Mouse (Mus musculus) CH12.LX (cell line): ENCODE data around the gene Adcy4. TPM values are rescaled to one million over a fixed set of nuclear protein-coding genes. Genes with fewer than 3 reads are reported as not detected.

ENCODE experiments used
- DNase-seq: peaks from one replicate; pipeline ENCODE4 v3.0.0-alpha.2; 2013; ENCODE audit errors: extremely low read depth
- H3K27ac ChIP-seq: 2 replicates; pipeline ENCODE4 v1.5.1; 2012; ENCODE audit warnings: low read depth, mild to moderate bottlenecking, control low read depth, moderate library complexity; ENCODE audit not compliant: insufficient read depth
- H3K27me3 ChIP-seq: replicated peaks from 2 replicates; pipeline ENCODE3; 2012; ENCODE audit warnings: inconsistent platforms
- H3K36me3 ChIP-seq, 2 experiments: replicated peaks in 1 of 2; 2 replicates each; pipeline versions ENCODE3 to v1.6.1; 2012; ENCODE audit warnings: inconsistent platforms in 1 of 2, low read length in 1 of 2, mild to moderate bottlenecking in 1 of 2, mixed read lengths in 1 of 2, moderate library complexity in 1 of 2; ENCODE audit not compliant: control insufficient read depth in 1 of 2, insufficient read depth in 1 of 2
- H3K4me1 ChIP-seq, 2 experiments: 2 replicates each; pipeline ENCODE4 v1.6.1; 2012; ENCODE audit warnings: inconsistent platforms in 1 of 2, moderate library complexity in 1 of 2; ENCODE audit not compliant: insufficient read depth in 2 of 2, control insufficient read depth in 1 of 2
- H3K4me2 ChIP-seq: 2 replicates; pipeline ENCODE4 v1.6.1; 2012; ENCODE audit warnings: low read depth, mild to moderate bottlenecking, control low read depth; ENCODE audit not compliant: poor library complexity, insufficient read depth, severe bottlenecking
- H3K4me3 ChIP-seq, 3 experiments: fragments of 150-350 bp in 1 of 3; sonication (generic) in 1 of 3; replicated peaks in 1 of 3; 2 replicates each; pipeline versions ENCODE3 to v1.5.1; 2011 to 2012; ENCODE audit warnings: low read depth in 2 of 3, low read length in 2 of 3, mild to moderate bottlenecking in 2 of 3, moderate library complexity in 2 of 3, control low read depth in 1 of 3, improper control_type of control experiment in 1 of 3, inconsistent platforms in 1 of 3, mixed read lengths in 1 of 3; ENCODE audit not compliant: poor library complexity in 1 of 3
- H3K79me2 ChIP-seq: replicated peaks from 2 replicates; pipeline ENCODE4 v1.6.1; 2012; ENCODE audit warnings: mild to moderate bottlenecking, moderate library complexity; ENCODE audit not compliant: control insufficient read depth, poor library complexity, insufficient read depth, severe bottlenecking; ENCODE audit errors: extremely low read depth
- H3K9ac ChIP-seq: 2 replicates; pipeline ENCODE4 v1.6.1; 2012; ENCODE audit warnings: low read depth, mild to moderate bottlenecking, control low read depth, moderate library complexity; ENCODE audit not compliant: insufficient read depth
- H3K9me3 ChIP-seq: replicated peaks from 2 replicates; pipeline ENCODE3; 2012; ENCODE audit warnings: low read length, inconsistent platforms, mixed read lengths
- BHLHE40 ChIP-seq: IDR thresholded peaks from 2 replicates; pipeline ENCODE4 v1.6.1; 2011; ENCODE audit warnings: mild to moderate bottlenecking, low read depth, low read length, improper control_type of control experiment
- CHD1 ChIP-seq: IDR thresholded peaks from 2 replicates; pipeline ENCODE4 v1.6.1; 2012; ENCODE audit warnings: low read depth, low read length, improper control_type of control experiment, inconsistent platforms
- E2F4 ChIP-seq: IDR thresholded peaks from 2 replicates; pipeline ENCODE4 v1.6.1; 2011; ENCODE audit warnings: low read depth, low read length, improper control_type of control experiment; ENCODE audit not compliant: insufficient replicate concordance
- ETS1 ChIP-seq: conservative IDR thresholded peaks from 2 replicates; pipeline ENCODE4 v1.6.1; 2012; ENCODE audit warnings: low read depth, mild to moderate bottlenecking, inconsistent platforms, low read length, improper control_type of control experiment, moderate library complexity
- GABPA ChIP-seq: IDR thresholded peaks from 2 replicates; pipeline ENCODE4 v1.6.1; 2012; ENCODE audit warnings: low read depth, low read length, improper control_type of control experiment, inconsistent platforms; ENCODE audit not compliant: insufficient replicate concordance
- HCFC1 ChIP-seq: IDR thresholded peaks from 2 replicates; pipeline ENCODE4 v1.6.1; 2012; ENCODE audit warnings: low read depth, mild to moderate bottlenecking, inconsistent platforms, low read length, improper control_type of control experiment
- IRF4 ChIP-seq: IDR thresholded peaks from 2 replicates; pipeline ENCODE4 v1.6.1; 2014; ENCODE audit warnings: low read depth, mild to moderate bottlenecking, inconsistent platforms, low read length, improper control_type of control experiment
- JUND ChIP-seq: conservative IDR thresholded peaks from 2 replicates; pipeline ENCODE4 v1.6.1; 2011; ENCODE audit warnings: low read depth, low read length, improper control_type of control experiment
- KAT2A ChIP-seq: IDR thresholded peaks from 2 replicates; pipeline ENCODE4 v1.6.1; 2012; ENCODE audit warnings: low read length, improper control_type of control experiment, inconsistent platforms; ENCODE audit not compliant: insufficient replicate concordance
- MAFK ChIP-seq: IDR thresholded peaks from 2 replicates; pipeline ENCODE4 v1.6.1; 2011; ENCODE audit warnings: low read length, improper control_type of control experiment; ENCODE audit not compliant: insufficient replicate concordance
- MAZ ChIP-seq: IDR thresholded peaks from 2 replicates; pipeline ENCODE4 v1.6.1; 2012; ENCODE audit warnings: low read depth, mild to moderate bottlenecking, inconsistent platforms, low read length, improper control_type of control experiment, moderate library complexity
- MEF2A ChIP-seq: IDR thresholded peaks from 2 replicates; pipeline ENCODE4 v1.6.1; 2014; ENCODE audit warnings: low read depth, mild to moderate bottlenecking, inconsistent platforms, low read length, improper control_type of control experiment, borderline replicate concordance
- MXI1 ChIP-seq: IDR thresholded peaks from 2 replicates; pipeline ENCODE4 v1.6.1; 2011; ENCODE audit warnings: mild to moderate bottlenecking, low read depth, low read length, improper control_type of control experiment
- MYC ChIP-seq: IDR thresholded peaks from 2 replicates; pipeline ENCODE4 v1.6.1; 2011; ENCODE audit warnings: low read depth, mild to moderate bottlenecking, improper control_type of control experiment, low read length
- NELFE ChIP-seq: IDR thresholded peaks from 2 replicates; pipeline ENCODE4 v1.6.1; 2011; ENCODE audit warnings: low read depth, low read length, improper control_type of control experiment
- NRF1 ChIP-seq: IDR thresholded peaks from 2 replicates; pipeline ENCODE4 v1.6.1; 2014; ENCODE audit warnings: low read depth, mild to moderate bottlenecking, inconsistent platforms, low read length, improper control_type of control experiment, moderate library complexity
- POLR2AphosphoS2 ChIP-seq: IDR thresholded peaks from 2 replicates; pipeline ENCODE4 v1.6.1; 2011; ENCODE audit warnings: low read depth, low read length, improper control_type of control experiment
- RAD21 ChIP-seq: IDR thresholded peaks from 2 replicates; pipeline ENCODE4 v1.6.1; 2011; ENCODE audit warnings: low read depth, mild to moderate bottlenecking, low read length, improper control_type of control experiment, moderate library complexity
- RCOR1 ChIP-seq: conservative IDR thresholded peaks from 2 replicates; pipeline ENCODE4 v1.6.1; 2012; ENCODE audit warnings: low read depth, mild to moderate bottlenecking, inconsistent platforms, low read length, improper control_type of control experiment
- SIN3A ChIP-seq: IDR thresholded peaks from 2 replicates; pipeline ENCODE4 v1.6.1; 2012; ENCODE audit warnings: low read length, improper control_type of control experiment, inconsistent platforms
- SMC3 ChIP-seq: IDR thresholded peaks from 2 replicates; pipeline ENCODE4 v1.6.1; 2011; ENCODE audit warnings: low read depth, low read length, improper control_type of control experiment
- TBP ChIP-seq: conservative IDR thresholded peaks from 2 replicates; pipeline ENCODE4 v1.6.1; 2011; ENCODE audit warnings: low read depth, low read length, improper control_type of control experiment
- TCF12 ChIP-seq: IDR thresholded peaks from 2 replicates; pipeline ENCODE4 v1.6.1; 2014; ENCODE audit warnings: low read depth, mild to moderate bottlenecking, inconsistent platforms, low read length, improper control_type of control experiment
- ZC3H11A ChIP-seq: IDR thresholded peaks from 2 replicates; pipeline ENCODE4 v1.6.1; 2012; ENCODE audit warnings: low read depth, mild to moderate bottlenecking, inconsistent platforms, low read length, improper control_type of control experiment
- ZKSCAN1 ChIP-seq: IDR thresholded peaks from 2 replicates; pipeline ENCODE4 v1.6.1; 2012; ENCODE audit warnings: low read depth, inconsistent platforms, low read length, improper control_type of control experiment, borderline replicate concordance
- ZNF384 ChIP-seq: IDR thresholded peaks from 2 replicates; pipeline ENCODE4 v1.6.1; 2012; ENCODE audit warnings: low read depth, low read length, improper control_type of control experiment, inconsistent platforms
- dilution Hi-C: fragments of 300-500 bp; cut with MboI; formaldehyde crosslinking; loops from 2 replicates; pipeline ENCODE4 v1.14.3; 2020; ENCODE audit warnings: low sequenced_read_pairs; ENCODE audit not compliant: extremely low pct_unique_long_range_greater_than_20kb, extremely low pct_ligation_motif_present
- in situ Hi-C: fragments of 300-500 bp; cut with MboI; formaldehyde crosslinking; loops from 3 replicates; pipeline ENCODE4 v1.14.3; 2019; ENCODE audit warnings: low sequenced_read_pairs, low pct_ligation_motif_present, low pct_unique_long_range_greater_than_20kb, mixed read lengths
- polyA plus RNA-seq: library from polyadenylated mRNA; unstranded; fragments of >175 nt; gene quantifications from 2 replicates; pipeline ENCODE4 v1.2.1, GENCODE M21; 2012; ENCODE audit warnings: low read depth; ENCODE audit not compliant: insufficient read length
- total RNA-seq, 2 experiments: library from RNA; depleted of rRNA; stranded (reverse); fragments of 300-350 nt in 1 of 2; fragments of >200 nt in 1 of 2; gene quantifications; 2 replicates each; pipeline ENCODE4 v1.2.3; 2012 to 2014

The Adcy4 gene
- total and polyA plus RNA-seq, 3 experiments, result not detected

- H3K9ac ChIP-seq, result no peak overlapping the region
- no peaks in the 10 kb centered on the region for H3K9me3 ChIP-seq
- no peaks in the 10 kb centered on the region for H3K79me2 ChIP-seq
- in situ Hi-C loops, result no loop called here
- H3K4me3 ChIP-seq, result no peak overlapping the region
- TF ChIP-seq NRF1, result no peak
- TF ChIP-seq HCFC1, result no peak
- TF ChIP-seq JUND, result no peak
- no peak for TF ChIP-seq IRF4
- no peak for TF ChIP-seq BHLHE40
- TF ChIP-seq RAD21, result no peak
- TF ChIP-seq POLR2AphosphoS2, result no peak
- TF ChIP-seq MEF2A, result no peak
- TF ChIP-seq MXI1, result no peak
- no peak for TF ChIP-seq NELFE
- no peak for TF ChIP-seq GABPA
- TF ChIP-seq ZNF384, result no peak
- no peak for TF ChIP-seq TBP
- TF ChIP-seq RCOR1, result no peak
- TF ChIP-seq ZC3H11A, result no peak
- TF ChIP-seq SMC3, result no peak
- TF ChIP-seq MYC, result no peak
- no peak for TF ChIP-seq MAFK
- no peak overlapping the region for H3K27ac ChIP-seq
- H3K4me2 ChIP-seq, result no peak overlapping the region
- H3K27me3 ChIP-seq, result peaks cover 32% of the 10 kb centered on the region
- H3K36me3 ChIP-seq, result no peaks in the 10 kb centered on the region
- dilution Hi-C loops, result no loop called here
- peaks cover 15 to 38% of the 10 kb centered on the region in 2 experiments for H3K4me1 ChIP-seq
- DNase-seq, result no peak
Observed at GRCm38 (mm10) chr14:55727889-55728685, 55.8 kb downstream of the Adcy4 start.

- H3K27ac ChIP-seq, result no peak overlapping the region
- in situ Hi-C loops, result no loop called here
- no peaks in the 10 kb centered on the region for H3K9me3 ChIP-seq
- no peak overlapping the region for H3K9ac ChIP-seq
- peaks cover 32% of the 10 kb centered on the region for H3K27me3 ChIP-seq
- H3K4me1 ChIP-seq, result peaks cover 15 to 48% of the 10 kb centered on the region in 2 experiments
- TF ChIP-seq MAZ (no peak), ZNF384 (no peak), SIN3A (no peak), MYC (no peak), E2F4 (no peak), KAT2A (no peak), POLR2AphosphoS2 (no peak), ZKSCAN1 (no peak), MXI1 (no peak), RAD21 (no peak), TBP (no peak), CHD1 (no peak), GABPA (no peak), NELFE (no peak), ETS1 (no peak), RCOR1 (no peak), TCF12 (no peak), MEF2A (no peak)
- H3K4me3 ChIP-seq, result no peak overlapping the region
- H3K36me3 ChIP-seq, result no peaks in the 10 kb centered on the region
- dilution Hi-C loops, result no loop called here
- no peak for DNase-seq
- H3K4me2 ChIP-seq, result no peak overlapping the region
- no peaks in the 10 kb centered on the region for H3K79me2 ChIP-seq
Observed at GRCm38 (mm10) chr14:55726261-55726660, 57.6 kb downstream of the Adcy4 start.
